Mouse (Mus musculus): ENCODE data around the gene Sptb.

Sptb gene

GRCm38 (mm10) chr12:76673794-76674222, 36.5 kb downstream of the Sptb start:
- no peak for ATAC-seq (ENCODE audit: low TSS enrichment)

- ATAC-seq (ENCODE audit: low TSS enrichment): no peak
These were observed 38.3 kb downstream of the Sptb start for GRCm38 (mm10) chr12:76672008-76672407.

GRCm38 (mm10) chr12:76670533-76671086, 39.7 kb downstream of the Sptb start:
- ATAC-seq (ENCODE audit: low TSS enrichment): peak; percentile 77

GRCm38 (mm10) chr12:76669956-76670530, 40.3 kb downstream of the Sptb start:
- no peak for ATAC-seq (ENCODE audit: low TSS enrichment)

- peak; percentile 56; the same call in 1 of the 2 replicates for ATAC-seq (ENCODE audit: low TSS enrichment)
These were observed 41.5 kb downstream of the Sptb start for GRCm38 (mm10) chr12:76668654-76669419.

GRCm38 (mm10) chr12:76651788-76652345, 58.5 kb downstream of the Sptb start:
- no peak for ATAC-seq (ENCODE audit: low TSS enrichment)

GRCm38 (mm10) chr12:76649708-76650687, 60.3 kb downstream of the Sptb start:
- ATAC-seq (ENCODE audit: low TSS enrichment): peak; percentile 87; the same call in 1 of the 2 replicates

GRCm38 (mm10) chr12:76645222-76646110, 64.9 kb downstream of the Sptb start:
- no peak for ATAC-seq (ENCODE audit: low TSS enrichment)

- peak; percentile 53; the same call in 1 of the 2 replicates for ATAC-seq (ENCODE audit: low TSS enrichment)
These were observed 66.7 kb downstream of the Sptb start for GRCm38 (mm10) chr12:76643679-76644078.

- no peak for ATAC-seq (ENCODE audit: low TSS enrichment)
These were observed 67.7 kb downstream of the Sptb start for GRCm38 (mm10) chr12:76642616-76643015.

GRCm38 (mm10) chr12:76640620-76641019, 69.7 kb downstream of the Sptb start:
- ATAC-seq (ENCODE audit: low TSS enrichment): peak; percentile 82

- peak; percentile 75 for ATAC-seq (ENCODE audit: low TSS enrichment)
These were observed 75.3 kb downstream of the Sptb start for GRCm38 (mm10) chr12:76634899-76635693.

GRCm38 (mm10) chr12:76623374-76623773, 87.0 kb downstream of the Sptb start:
- ATAC-seq (ENCODE audit: low TSS enrichment): peak; percentile 78

- ATAC-seq (ENCODE audit: low TSS enrichment): no peak
These were observed 90.5 kb downstream of the Sptb start for GRCm38 (mm10) chr12:76619847-76620246.

GRCm38 (mm10) chr12:76618175-76618574, 92.2 kb downstream of the Sptb start:
- no peak for ATAC-seq (ENCODE audit: low TSS enrichment)

- ATAC-seq (ENCODE audit: low TSS enrichment): no peak
These were observed 94.8 kb downstream of the Sptb start for GRCm38 (mm10) chr12:76615580-76615937.

GRCm38 (mm10) chr12:76614868-76615579, 95.3 kb downstream of the Sptb start:
- no peak for ATAC-seq (ENCODE audit: low TSS enrichment)

GRCm38 (mm10) chr12:76612621-76613020, 97.7 kb downstream of the Sptb start:
- ATAC-seq (ENCODE audit: low TSS enrichment): no peak

GRCm38 (mm10) chr12:76608997-76609565, 101.3 kb downstream of the Sptb start:
- ATAC-seq (ENCODE audit: low TSS enrichment): no peak

All from frontal cortex, adult (tissue).